Mouse (Mus musculus) ES-E14 (cell line): Measurements from ENCODE around the gene Unc93b1.

Experiments
- MAFK ChIP-seq: IDR thresholded peaks from 2 replicates; pipeline ENCODE4 v1.6.1; 2014; ENCODE audit warnings: mild to moderate bottlenecking, low read depth, low read length, inconsistent platforms; ENCODE audit not compliant: insufficient read depth
- ZC3H11A ChIP-seq: IDR thresholded peaks from 2 replicates; pipeline ENCODE4 v1.6.1; 2012; ENCODE audit warnings: low read depth, mild to moderate bottlenecking, inconsistent platforms, low read length, borderline replicate concordance

DNA sequence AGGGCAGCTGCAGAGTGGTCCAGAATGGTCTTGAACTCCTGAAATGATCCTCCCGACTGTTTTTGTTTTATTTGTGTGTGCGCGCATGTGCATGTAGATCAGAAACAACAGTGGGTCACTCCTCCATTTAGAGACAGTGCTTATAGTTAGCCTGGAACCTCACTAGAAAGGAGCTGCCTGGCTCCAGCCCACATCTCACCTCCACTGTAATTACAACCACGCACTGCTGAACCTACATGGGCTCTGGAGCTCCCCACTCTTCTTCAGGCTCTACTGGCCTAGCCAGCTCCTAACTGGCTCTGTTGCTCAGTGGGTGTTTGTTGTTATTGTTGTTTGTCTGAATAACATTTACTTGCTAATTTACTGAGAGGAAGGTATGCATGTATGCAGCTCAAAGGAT is 35.4 kb upstream of the Unc93b1 start:
- TF ChIP-seq MAFK (no peak), ZC3H11A (no peak)
